Mouse (Mus musculus): ENCODE data around the gene Grin2d. TPM values are rescaled to one million over a fixed set of nuclear protein-coding genes. Genes with fewer than 3 reads are reported as not detected.

Gene Grin2d
- polyA plus RNA-seq, 1 experiment from 2014 or later, result 0.18 TPM

Other genes starting within 250 kb of the Grin2d start
- 1.9 and 2.3 TPM in 2 replicates for gene Mamstr, start 238.4 kb downstream of the Grin2d start, polyA plus RNA-seq (2016; fragmentation: Nextera tagmentation; extraction: Ambion mirVana)
- gene Fut2, start 212.0 kb downstream of the Grin2d start, polyA plus RNA-seq (2016; fragmentation: Nextera tagmentation; extraction: Ambion mirVana), result 1.1 and 1.3 TPM in 2 replicates
- 0.13 and 0.14 TPM in 2 replicates for gene Ntn5, start 194.4 kb downstream of the Grin2d start, polyA plus RNA-seq (2016; fragmentation: Nextera tagmentation; extraction: Ambion mirVana)
- 0.51 and 0.75 TPM in 2 replicates for gene Sec1, start 184.0 kb downstream of the Grin2d start, polyA plus RNA-seq (2016; fragmentation: Nextera tagmentation; extraction: Ambion mirVana)
- gene Car11, start 178.5 kb downstream of the Grin2d start, polyA plus RNA-seq (2016; fragmentation: Nextera tagmentation; extraction: Ambion mirVana), result 3.1 and 5.1 TPM in 2 replicates
- gene Dbp, start 173.3 kb downstream of the Grin2d start, polyA plus RNA-seq (2016; fragmentation: Nextera tagmentation; extraction: Ambion mirVana), result 2.7 and 3.2 TPM in 2 replicates
- gene Rpl18, start 162.9 kb downstream of the Grin2d start, polyA plus RNA-seq (2016; fragmentation: Nextera tagmentation; extraction: Ambion mirVana), result 860 and 1,046 TPM in 2 replicates
- 24.7 and 29.3 TPM in 2 replicates for gene Sphk2, start 160.4 kb downstream of the Grin2d start, polyA plus RNA-seq (2016; fragmentation: Nextera tagmentation; extraction: Ambion mirVana)
- 0.76 and 1.2 TPM in 2 replicates for gene Fam83e, start 157.2 kb downstream of the Grin2d start, polyA plus RNA-seq (2016; fragmentation: Nextera tagmentation; extraction: Ambion mirVana)
- not detected in 2 replicates for gene Spaca4, start 152.6 kb downstream of the Grin2d start, polyA plus RNA-seq (2016; fragmentation: Nextera tagmentation; extraction: Ambion mirVana)
- gene Lmtk3, start 94.6 kb downstream of the Grin2d start, polyA plus RNA-seq (2016; fragmentation: Nextera tagmentation; extraction: Ambion mirVana), result 0.57 and 1.8 TPM in 2 replicates
- 0.46 and 0.79 TPM in 2 replicates for gene Sult2b1, start 93.7 kb downstream of the Grin2d start, polyA plus RNA-seq (2016; fragmentation: Nextera tagmentation; extraction: Ambion mirVana)
- 99.1 and 124 TPM in 2 replicates for gene Cyth2, start 63.8 kb downstream of the Grin2d start, polyA plus RNA-seq (2016; fragmentation: Nextera tagmentation; extraction: Ambion mirVana)
- 0.90 and 1.4 TPM in 2 replicates for gene Kcnj14, start 53.6 kb downstream of the Grin2d start, polyA plus RNA-seq (2016; fragmentation: Nextera tagmentation; extraction: Ambion mirVana)
- 69.8 and 97.9 TPM in 2 replicates for gene Grwd1, start 47.4 kb downstream of the Grin2d start, polyA plus RNA-seq (2016; fragmentation: Nextera tagmentation; extraction: Ambion mirVana)
- 44.1 and 57.5 TPM in 2 replicates for gene Kdelr1, start 5.6 kb downstream of the Grin2d start, polyA plus RNA-seq (2016; fragmentation: Nextera tagmentation; extraction: Ambion mirVana)
- gene Syngr4, start 18.3 kb upstream of the Grin2d start, polyA plus RNA-seq (2016; fragmentation: Nextera tagmentation; extraction: Ambion mirVana), result 0.99 and 1.5 TPM in 2 replicates
- 5.8 and 6.5 TPM in 2 replicates for gene Tmem143, start 18.6 kb upstream of the Grin2d start, polyA plus RNA-seq (2016; fragmentation: Nextera tagmentation; extraction: Ambion mirVana)
- gene Emp3, start 43.0 kb upstream of the Grin2d start, polyA plus RNA-seq (2016; fragmentation: Nextera tagmentation; extraction: Ambion mirVana), result 45.0 and 46.1 TPM in 2 replicates
- gene Ccdc114, start 45.7 kb upstream of the Grin2d start, polyA plus RNA-seq (2016; fragmentation: Nextera tagmentation; extraction: Ambion mirVana), result 3.2 and 3.3 TPM in 2 replicates
- gene Abcc6, start 151.9 kb upstream of the Grin2d start, polyA plus RNA-seq (2016; fragmentation: Nextera tagmentation; extraction: Ambion mirVana), result 0.02 and 1.3 TPM in 2 replicates
- gene Nomo1, start 155.3 kb upstream of the Grin2d start, polyA plus RNA-seq (2016; fragmentation: Nextera tagmentation; extraction: Ambion mirVana), result 44.2 and 45.3 TPM in 2 replicates
- gene Kcnj11, start 222.4 kb upstream of the Grin2d start, polyA plus RNA-seq (2016; fragmentation: Nextera tagmentation; extraction: Ambion mirVana), result 3.2 and 7.2 TPM in 2 replicates

Measured in heart, embryonic 10.5 days (tissue).